Mouse (Mus musculus): ENCODE measurements around the gene A730049H05Rik. TPM values are rescaled to one million over a fixed set of nuclear protein-coding genes. Genes with fewer than 3 reads are reported as not detected.

The A730049H05Rik gene
- total RNA-seq, 2 experiments from 2014 or later: not detected

- intact Hi-C loops (cut with DNase I; ENCODE audit: low total_unique reads): no loop called here
- no peak for DNase-seq
Observed at GRCm38 (mm10) chr6:92823991-92824390, 7.7 kb downstream of the A730049H05Rik start.

DNA sequence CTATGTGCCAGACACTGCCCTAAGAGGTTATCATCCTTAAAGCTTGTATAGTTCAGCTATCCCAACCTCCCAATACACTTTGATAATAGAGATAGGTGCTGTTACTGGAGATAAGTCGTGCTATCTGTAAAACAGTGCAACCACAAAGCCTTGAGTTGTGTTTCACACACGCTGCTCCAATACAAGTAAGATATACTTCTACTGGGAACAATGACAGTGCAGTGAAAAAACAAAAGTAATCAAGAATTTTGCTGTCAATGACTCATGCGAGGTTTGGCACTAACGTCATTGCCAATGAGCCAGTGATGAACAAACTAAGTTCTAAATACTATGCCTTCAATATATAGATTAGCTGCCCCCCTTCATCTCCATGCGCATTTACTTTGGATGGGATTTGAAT is 10.3 kb downstream of the A730049H05Rik start:
- no peak for DNase-seq
- intact Hi-C loops (cut with DNase I; ENCODE audit: low total_unique reads): no loop called here

GRCm38 (mm10) chr6:92827360-92827759 is 11.1 kb downstream of the A730049H05Rik start:
- intact Hi-C loops (cut with DNase I; ENCODE audit: low total_unique reads): no loop called here
- no peak for DNase-seq

DNA sequence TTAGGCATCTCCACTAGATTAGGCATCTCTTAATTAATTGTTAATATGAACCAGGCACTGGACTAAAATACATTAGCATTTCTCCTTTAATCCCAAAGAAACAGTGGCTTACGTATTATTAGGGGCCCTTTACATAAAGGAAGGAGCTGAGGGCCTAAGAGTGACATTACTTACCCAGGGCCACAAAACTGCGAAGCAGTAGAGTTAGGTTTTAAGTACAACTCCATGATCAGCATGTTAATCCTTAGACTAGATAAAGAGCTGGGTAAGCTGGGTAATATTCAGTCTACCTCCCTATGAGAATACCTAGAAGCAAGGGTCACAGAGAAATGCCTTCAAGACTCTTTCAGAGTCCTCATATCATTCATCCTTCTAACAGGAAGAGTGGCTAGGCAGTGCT is 12.9 kb downstream of the A730049H05Rik start:
- DNase-seq: no peak
- intact Hi-C loops (cut with DNase I; ENCODE audit: low total_unique reads): no loop called here

- intact Hi-C loops (cut with DNase I; ENCODE audit: low total_unique reads): no loop called here
Observed at GRCm38 (mm10) chr6:92831106-92831505, 14.8 kb downstream of the A730049H05Rik start.

GRCm38 (mm10) chr6:92842000-92842399 is 25.7 kb downstream of the A730049H05Rik start:
- intact Hi-C loops (cut with DNase I; ENCODE audit: low total_unique reads): no loop called here
- DNase-seq: no peak

More at GRCm38 (mm10) chr6:92831106-92831505, 14.8 kb downstream of the A730049H05Rik start:
- no peak for DNase-seq

- intact Hi-C loops (cut with DNase I; ENCODE audit: low total_unique reads): no loop called here
- DNase-seq: no peak
Observed at GRCm38 (mm10) chr6:92843474-92843873, 27.2 kb downstream of the A730049H05Rik start.

- intact Hi-C loops (cut with DNase I; ENCODE audit: low total_unique reads): no loop called here
- DNase-seq: no peak
Observed at GRCm38 (mm10) chr6:92845898-92846297, 29.6 kb downstream of the A730049H05Rik start.

GRCm38 (mm10) chr6:92846614-92847013 is 30.3 kb downstream of the A730049H05Rik start:
- no peak for DNase-seq
- intact Hi-C loops (cut with DNase I; ENCODE audit: low total_unique reads): no loop called here

DNA sequence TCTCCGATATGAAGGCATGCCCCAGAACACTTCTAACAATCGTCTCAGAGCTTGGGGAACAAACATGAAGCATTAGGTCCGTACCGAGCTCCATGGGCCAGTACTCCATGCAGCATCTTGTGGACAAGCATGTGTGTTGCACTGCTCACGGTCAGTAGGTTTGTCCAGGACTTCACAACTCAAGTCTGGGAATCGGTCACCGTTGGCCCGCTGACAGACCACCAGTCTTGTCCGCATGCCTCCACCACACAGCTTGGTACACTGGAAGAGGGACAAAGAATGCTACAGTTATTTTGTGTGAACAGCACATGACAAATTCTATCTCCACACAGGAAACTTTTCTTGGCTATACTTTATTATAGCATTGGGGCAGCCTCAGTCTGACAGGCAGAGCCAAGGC is 32.9 kb downstream of the A730049H05Rik start:
- no peak for DNase-seq
- intact Hi-C loops (cut with DNase I; ENCODE audit: low total_unique reads): no loop called here

DNA sequence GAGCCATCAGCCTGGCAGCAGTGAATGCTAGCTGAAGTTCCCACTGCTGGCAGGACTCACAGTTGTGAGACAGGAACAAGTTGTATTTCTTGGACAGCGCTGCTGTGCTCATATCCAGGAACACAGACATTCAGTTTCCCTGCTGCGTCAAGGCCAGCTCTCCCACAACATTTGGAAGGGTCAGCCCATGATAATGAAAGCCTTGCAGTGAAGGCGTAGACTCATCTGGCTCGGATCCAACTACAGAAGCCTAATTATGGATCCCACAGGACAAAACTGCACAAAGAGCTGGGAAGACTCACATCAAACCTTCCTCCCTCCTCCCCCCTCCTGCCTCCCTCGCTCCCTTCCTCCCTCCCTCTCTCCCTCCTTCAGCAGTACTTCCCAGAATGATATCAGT is 34.0 kb downstream of the A730049H05Rik start:
- intact Hi-C loops (cut with DNase I; ENCODE audit: low total_unique reads): no loop called here
- peak; percentile 74 for DNase-seq

DNA sequence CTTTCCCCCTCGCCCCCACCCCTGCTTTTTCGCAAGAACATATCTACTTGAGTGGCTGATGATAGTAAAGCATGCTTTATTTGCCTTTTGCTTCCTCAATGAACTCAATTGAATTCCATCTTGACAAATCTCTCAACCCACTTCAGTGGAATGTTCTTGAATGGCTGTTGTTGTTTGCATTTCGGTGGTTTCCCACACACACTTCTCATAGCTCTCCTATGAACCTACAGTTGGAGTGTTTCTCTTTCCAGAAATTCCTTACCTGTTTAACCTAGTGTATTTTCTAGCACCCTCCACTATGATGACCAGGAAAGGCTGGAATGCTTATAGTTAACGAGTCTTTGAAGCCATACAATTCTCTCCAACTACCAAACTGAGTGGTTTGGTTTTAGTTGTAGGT is 38.6 kb downstream of the A730049H05Rik start:
- no peak for DNase-seq
- intact Hi-C loops (cut with DNase I; ENCODE audit: low total_unique reads): no loop called here

DNA sequence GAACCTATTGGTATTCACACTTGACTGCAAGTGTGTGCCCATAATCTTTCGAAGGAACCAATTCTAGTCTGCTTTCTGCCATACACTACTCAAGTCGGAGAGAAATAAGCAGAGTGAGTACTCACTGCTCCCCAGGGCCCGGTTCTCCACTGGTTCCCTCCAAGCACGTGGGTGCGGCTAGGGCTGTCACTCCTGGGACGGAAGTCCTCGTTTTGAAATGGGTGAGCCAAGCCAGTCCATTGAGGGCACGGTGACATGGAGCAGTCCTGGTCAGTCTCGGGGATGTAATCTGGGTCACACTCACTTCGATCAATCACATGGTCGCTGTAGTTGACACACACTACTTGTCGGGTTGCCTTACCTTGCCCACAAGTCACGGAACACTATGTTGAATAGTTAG is 41.5 kb downstream of the A730049H05Rik start:
- DNase-seq: no peak
- intact Hi-C loops (cut with DNase I; ENCODE audit: low total_unique reads): no loop called here

DNA sequence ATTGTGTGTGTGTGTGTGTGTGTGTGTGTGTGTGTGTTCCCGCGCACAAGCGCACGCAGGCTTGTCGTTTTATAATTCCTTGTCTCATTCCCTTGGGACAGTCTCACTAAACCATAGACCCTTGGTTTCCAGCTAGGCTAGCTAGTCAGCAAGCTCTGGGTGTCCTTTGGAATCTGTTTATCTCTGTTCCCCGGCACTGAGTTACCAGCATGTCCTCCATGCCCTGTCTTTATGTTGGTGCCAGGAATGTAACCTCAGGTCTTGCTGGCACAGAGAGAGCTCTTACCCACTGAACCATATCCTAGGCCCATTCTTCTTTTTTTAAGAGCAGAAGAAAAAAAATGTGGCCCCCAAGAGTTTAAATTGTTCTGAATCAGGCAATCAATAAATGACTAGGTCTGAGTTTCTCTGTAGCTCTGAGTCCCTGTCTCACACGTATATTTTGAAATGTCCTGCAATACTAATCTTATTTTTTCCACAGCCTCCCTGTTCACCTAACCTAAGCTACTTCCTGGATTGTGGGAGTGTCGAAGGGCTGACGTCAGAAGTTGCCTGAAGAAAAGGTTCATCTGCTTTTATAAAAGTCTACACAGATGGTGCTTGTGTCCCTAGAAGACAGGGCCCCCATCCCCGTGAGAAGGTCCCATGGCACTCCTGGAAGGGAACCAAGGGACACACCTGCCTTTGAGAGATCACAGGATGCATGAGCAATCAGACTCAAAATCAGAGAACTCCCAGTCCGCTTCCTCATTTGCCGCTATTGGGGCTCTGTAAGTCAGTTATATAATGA is 42.6 kb downstream of the A730049H05Rik start:
- DNase-seq: no peak
- intact Hi-C loops (cut with DNase I; ENCODE audit: low total_unique reads): no loop called here

- intact Hi-C loops (cut with DNase I; ENCODE audit: low total_unique reads): no loop called here
- DNase-seq: no peak
Observed at GRCm38 (mm10) chr6:92860285-92860912, 44.1 kb downstream of the A730049H05Rik start.

DNA sequence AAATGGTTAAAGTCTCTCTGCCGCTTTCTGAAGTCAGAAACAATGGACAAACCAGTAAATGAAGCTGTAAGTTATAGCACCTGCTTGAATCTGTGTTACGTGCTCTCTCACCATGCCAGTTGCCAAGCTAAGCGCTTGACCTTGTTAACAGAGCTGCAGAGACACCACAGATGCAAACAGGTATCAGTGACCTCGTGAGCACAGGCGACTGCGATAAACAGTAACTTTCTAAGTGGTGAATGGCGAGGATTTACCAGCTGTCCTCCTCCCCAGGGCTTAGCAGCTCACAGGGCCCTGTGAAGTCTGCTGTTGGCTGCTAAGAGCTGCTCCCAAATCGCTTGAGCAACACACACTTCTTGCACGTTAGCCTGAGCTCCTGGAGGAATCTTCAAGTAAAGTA is 46.3 kb downstream of the A730049H05Rik start:
- intact Hi-C loops (cut with DNase I; ENCODE audit: low total_unique reads): no loop called here
- DNase-seq: no peak

GRCm38 (mm10) chr6:92869089-92869581 is 52.9 kb downstream of the A730049H05Rik start, which contains the start of gene Gm15737:
TSS of gene Gm15737 (plus strand) at chr6:92869357.
- peak; percentile 54 for DNase-seq
- intact Hi-C loops (cut with DNase I; ENCODE audit: low total_unique reads): no loop called here

GRCm38 (mm10) chr6:92869582-92870219 is 53.4 kb downstream of the A730049H05Rik start:
- peak; percentile 32 for DNase-seq
- intact Hi-C loops (cut with DNase I; ENCODE audit: low total_unique reads): no loop called here

- DNase-seq: no peak
- intact Hi-C loops (cut with DNase I; ENCODE audit: low total_unique reads): no loop called here
Observed at GRCm38 (mm10) chr6:92871813-92872212, 55.5 kb downstream of the A730049H05Rik start.

DNA sequence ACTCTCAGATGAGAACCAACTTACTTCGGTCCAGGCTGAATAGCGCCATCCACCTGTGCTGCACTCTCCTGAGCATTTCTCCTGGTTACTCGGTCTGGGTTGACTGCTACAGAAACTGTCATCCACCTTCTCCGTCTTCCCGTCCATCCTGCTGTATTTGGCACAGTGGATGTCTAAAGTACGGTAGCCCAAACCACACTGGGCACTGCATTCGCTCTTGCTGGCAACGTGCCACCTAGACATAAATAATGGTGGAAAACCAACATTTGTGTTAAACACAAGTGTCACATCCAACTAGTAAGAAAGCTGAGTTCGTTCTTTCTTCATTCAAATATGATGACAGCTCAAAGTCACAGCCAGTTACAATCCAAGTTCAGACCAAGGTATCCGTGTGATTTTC is 56.5 kb downstream of the A730049H05Rik start:
- intact Hi-C loops (cut with DNase I; ENCODE audit: low total_unique reads): no loop called here
- no peak for DNase-seq

Data from gastrocnemius, postnatal 14 days (tissue).